Mouse (Mus musculus) MEL (cell line): ENCODE data around the gene Chst14. TPM values are rescaled to one million over a fixed set of nuclear protein-coding genes. Genes with fewer than 3 reads are reported as not detected.

Experiments
- DNase-seq: peaks from one replicate; pipeline ENCODE4 v3.0.0; 2011; ENCODE audit warnings: low read depth, low spot score
- H3K27ac ChIP-seq: 2 replicates; pipeline ENCODE4 v1.5.1; 2012; ENCODE audit warnings: low read depth, mild to moderate bottlenecking, control low read depth, low read length, moderate library complexity; ENCODE audit not compliant: control insufficient read depth
- H3K27me3 ChIP-seq, 2 experiments: fragments of 150-350 bp in 1 of 2; sonication (generic) in 1 of 2; 2 replicates each; pipeline ENCODE4 v1.6.1; 2012; ENCODE audit warnings: low read length in 2 of 2, mild to moderate bottlenecking in 2 of 2, improper control_type of control experiment in 1 of 2, moderate library complexity in 1 of 2; ENCODE audit not compliant: insufficient read depth in 2 of 2, control insufficient read depth in 1 of 2
- H3K36me3 ChIP-seq, 2 experiments: 2 replicates each; pipeline ENCODE4 v1.6.1; 2012 to 2014; ENCODE audit warnings: low read length in 2 of 2, improper control_type of control experiment in 1 of 2, inconsistent platforms in 1 of 2, mild to moderate bottlenecking in 1 of 2; ENCODE audit not compliant: insufficient read depth in 2 of 2, control insufficient read depth in 1 of 2
- H3K4me1 ChIP-seq, 2 experiments: fragments of 150-350 bp in 1 of 2; sonication (generic) in 1 of 2; 2 replicates each; pipeline ENCODE4 v1.6.1; 2012; ENCODE audit warnings: low read length in 2 of 2, improper control_type of control experiment in 1 of 2, mild to moderate bottlenecking in 1 of 2; ENCODE audit not compliant: insufficient read depth in 2 of 2, control insufficient read depth in 1 of 2
- H3K4me3 ChIP-seq, 2 experiments: fragments of 150-350 bp in 1 of 2; sonication (generic) in 1 of 2; 2 replicates each; pipeline ENCODE4 v1.5.1; 2012; ENCODE audit warnings: low read depth in 2 of 2, low read length in 2 of 2, mild to moderate bottlenecking in 2 of 2, moderate library complexity in 2 of 2, control low read depth in 1 of 2, improper control_type of control experiment in 1 of 2; ENCODE audit not compliant: control insufficient read depth in 1 of 2, insufficient read depth in 1 of 2
- H3K79me2 ChIP-seq: 2 replicates; pipeline ENCODE4 v1.6.1; 2012; ENCODE audit warnings: mild to moderate bottlenecking, low read length, moderate library complexity; ENCODE audit not compliant: control insufficient read depth, poor library complexity, insufficient read depth
- H3K9ac ChIP-seq: 2 replicates; pipeline ENCODE4 v1.6.1; 2012; ENCODE audit warnings: low read depth, mild to moderate bottlenecking, control low read depth, low read length, moderate library complexity; ENCODE audit not compliant: control insufficient read depth, poor library complexity, severe bottlenecking
- H3K9me3 ChIP-seq: fragments of 150-350 bp; sonication (generic); replicated peaks from 2 replicates; pipeline ENCODE4 v1.6.1; 2012; ENCODE audit warnings: mild to moderate bottlenecking, low read length, improper control_type of control experiment, moderate library complexity; ENCODE audit not compliant: insufficient read depth
- CHD1 ChIP-seq: IDR thresholded peaks from 2 replicates; pipeline ENCODE4 v1.6.1; 2012; ENCODE audit warnings: low read depth, mild to moderate bottlenecking, inconsistent platforms, low read length, improper control_type of control experiment
- CHD2 ChIP-seq: IDR thresholded peaks from 2 replicates; pipeline ENCODE4 v1.6.1; 2011; ENCODE audit warnings: low read length, improper control_type of control experiment
- E2F4 ChIP-seq: IDR thresholded peaks from 2 replicates; pipeline ENCODE4 v1.6.1; 2011; ENCODE audit warnings: low read depth, low read length, improper control_type of control experiment, borderline replicate concordance
- EP300 ChIP-seq, 2 experiments: IDR thresholded peaks; 2 replicates each; pipeline ENCODE4 v1.6.1; 2011; ENCODE audit warnings: improper control_type of control experiment in 2 of 2, low read length in 2 of 2, low read depth in 1 of 2, mild to moderate bottlenecking in 1 of 2
- GATA1 ChIP-seq: IDR thresholded peaks from 2 replicates; pipeline ENCODE4 v1.6.1; 2011; ENCODE audit warnings: low read depth, low read length, improper control_type of control experiment
- HCFC1 ChIP-seq: IDR thresholded peaks from 2 replicates; pipeline ENCODE4 v1.6.1; 2012; ENCODE audit warnings: low read depth, mild to moderate bottlenecking, inconsistent platforms, low read length, improper control_type of control experiment, moderate library complexity
- KAT2A ChIP-seq: conservative IDR thresholded peaks from 2 replicates; pipeline ENCODE4 v1.6.1; 2012; ENCODE audit warnings: low read depth, low read length, improper control_type of control experiment, inconsistent platforms
- MAFK ChIP-seq: IDR thresholded peaks from 2 replicates; pipeline ENCODE4 v1.6.1; 2011; ENCODE audit warnings: low read depth, mild to moderate bottlenecking, low read length, improper control_type of control experiment, borderline replicate concordance
- MAX ChIP-seq: IDR thresholded peaks from 2 replicates; pipeline ENCODE4 v1.6.1; 2011; ENCODE audit warnings: low read length, improper control_type of control experiment
- MEF2A ChIP-seq: IDR thresholded peaks from 2 replicates; pipeline ENCODE4 v1.6.1; 2014; ENCODE audit warnings: low read depth, mild to moderate bottlenecking, inconsistent platforms, low read length, improper control_type of control experiment; ENCODE audit not compliant: poor library complexity, insufficient replicate concordance, severe bottlenecking; ENCODE audit errors: extremely low read depth
- MXI1 ChIP-seq: IDR thresholded peaks from 2 replicates; pipeline ENCODE4 v1.6.1; 2011; ENCODE audit warnings: mild to moderate bottlenecking, low read depth, low read length, improper control_type of control experiment
- MYB ChIP-seq: IDR thresholded peaks from 2 replicates; pipeline ENCODE4 v1.6.1; 2011; ENCODE audit warnings: mild to moderate bottlenecking, low read depth, low read length, improper control_type of control experiment
- MYC ChIP-seq: IDR thresholded peaks from 2 replicates; pipeline ENCODE4 v1.6.1; 2011; ENCODE audit warnings: low read depth, mild to moderate bottlenecking, low read length, improper control_type of control experiment, moderate library complexity
- NELFE ChIP-seq: IDR thresholded peaks from 2 replicates; pipeline ENCODE4 v1.6.1; 2011; ENCODE audit warnings: low read depth, low read length, improper control_type of control experiment
- POLR2A ChIP-seq, 2 experiments: IDR thresholded peaks; 2 replicates each; pipeline ENCODE4 v1.6.1; 2011 to 2012; ENCODE audit warnings: low read length in 2 of 2, mild to moderate bottlenecking in 2 of 2, control low read depth in 1 of 2, improper control_type of control experiment in 1 of 2, low read depth in 1 of 2, moderate library complexity in 1 of 2; ENCODE audit not compliant: control insufficient read depth in 1 of 2, insufficient read depth in 1 of 2, poor library complexity in 1 of 2
- RCOR1 ChIP-seq: IDR thresholded peaks from 2 replicates; pipeline ENCODE4 v1.6.1; 2012; ENCODE audit warnings: low read depth, mild to moderate bottlenecking, inconsistent platforms, low read length, improper control_type of control experiment
- SMC3 ChIP-seq: IDR thresholded peaks from 2 replicates; pipeline ENCODE4 v1.6.1; 2011; ENCODE audit warnings: low read depth, low read length, improper control_type of control experiment
- TAL1 ChIP-seq: IDR thresholded peaks from 2 replicates; pipeline ENCODE4 v1.6.1; 2012; ENCODE audit warnings: mild to moderate bottlenecking, inconsistent platforms, low read length, moderate library complexity, mixed read lengths
- TBP ChIP-seq: IDR thresholded peaks from 2 replicates; pipeline ENCODE4 v1.8.0; 2011; ENCODE audit warnings: low read depth, low read length, improper control_type of control experiment
- USF1 ChIP-seq: IDR thresholded peaks from 2 replicates; pipeline ENCODE4 v1.6.1; 2014; ENCODE audit warnings: low read depth, mild to moderate bottlenecking, inconsistent platforms, low read length, improper control_type of control experiment, moderate library complexity
- ZKSCAN1 ChIP-seq: IDR thresholded peaks from 2 replicates; pipeline ENCODE4 v1.6.1; 2012; ENCODE audit warnings: low read depth, mild to moderate bottlenecking, inconsistent platforms, low read length, improper control_type of control experiment, moderate library complexity
- ZNF384 ChIP-seq: IDR thresholded peaks from 2 replicates; pipeline ENCODE4 v1.6.1; 2012; ENCODE audit warnings: low read depth, mild to moderate bottlenecking, inconsistent platforms, low read length, improper control_type of control experiment
- polyA plus RNA-seq, 2 experiments: library from polyadenylated mRNA; stranded (reverse) in 1 of 2; unstranded in 1 of 2; fragments of >175 nt in 1 of 2; fragments of >200 nt in 1 of 2; gene quantifications; 2 replicates each; pipeline versions ENCODE4 v1.2.1 to v1.2.4; 2012; ENCODE audit warnings: low replicate concordance in 2 of 2, low read depth in 1 of 2; ENCODE audit not compliant: insufficient read length in 2 of 2, insufficient read depth in 1 of 2, missing spikeins in 1 of 2
- total RNA-seq: library from RNA; depleted of rRNA; stranded (reverse); fragments of 300-350 nt; gene quantifications from 2 replicates; pipeline ENCODE4 v1.2.3, GENCODE M21; 2012

Gene Chst14
- total and polyA plus RNA-seq, 3 experiments = 2.2 to 5.0 TPM; not detected in 1

DNA sequence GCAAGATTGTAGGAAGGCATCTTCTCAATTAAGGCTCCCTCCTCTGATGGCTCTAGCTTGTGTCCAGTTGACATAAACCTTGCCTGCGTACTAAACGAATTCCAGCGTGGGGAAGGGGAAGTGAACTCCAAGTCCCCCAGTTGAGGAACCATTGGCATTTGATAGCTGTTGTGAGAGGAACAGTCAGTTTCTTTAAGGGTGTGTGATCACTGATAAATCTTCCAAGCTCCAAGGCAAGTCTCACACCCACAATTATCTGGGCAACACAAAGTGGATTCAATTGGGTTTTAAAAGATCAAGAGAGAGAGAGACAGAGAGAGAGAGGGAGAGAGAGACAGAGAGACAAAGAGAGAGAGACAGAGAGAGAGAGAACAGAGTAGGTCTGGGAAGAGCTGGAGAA, 23.4 kb downstream of the Chst14 start (continued):
- no peak for TF ChIP-seq SMC3

DNA sequence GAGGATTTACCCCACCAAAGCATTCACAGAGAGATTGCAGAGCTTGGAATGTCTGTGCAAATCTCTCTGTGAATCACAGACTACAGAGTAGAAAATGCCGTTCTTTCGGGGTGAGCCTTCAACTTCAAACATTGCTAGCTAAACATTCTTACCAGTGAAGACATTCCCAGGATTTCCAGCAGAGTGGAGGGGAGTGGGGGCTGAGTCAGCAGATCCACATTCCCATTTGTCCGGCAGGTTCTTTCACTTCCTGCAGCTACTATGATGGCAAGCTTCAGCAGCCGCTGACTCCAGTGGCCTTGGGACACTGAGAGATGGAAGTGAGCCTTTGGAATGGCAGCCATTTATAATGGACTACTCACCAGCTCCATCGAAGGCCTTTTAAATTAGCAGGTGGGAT, 30.2 kb downstream of the Chst14 start:
- Histone ChIP-seq H3K4me1 (peaks cover 15 to 23% of the 10 kb centered on the region in 2 experiments), H3K9me3 (no peaks in the 10 kb centered on the region), H3K4me3 (no peak overlapping the region), H3K79me2 (no peaks in the 10 kb centered on the region), H3K27me3 (no peaks in the 10 kb centered on the region), H3K9ac (no peak overlapping the region), H3K36me3 (peaks cover 0 to 24% of the 10 kb centered on the region in 2 experiments; a peak in 2 of 4 replicates), H3K27ac (no peak overlapping the region)
- no peak for TF ChIP-seq TAL1
- no peak for TF ChIP-seq MYC
- TF ChIP-seq SMC3 = no peak
- no peak for TF ChIP-seq CHD1
- no peak for TF ChIP-seq ZNF384
- TF ChIP-seq USF1 = no peak
- TF ChIP-seq ZKSCAN1 = no peak
- no peak for TF ChIP-seq E2F4
- TF ChIP-seq NELFE = no peak
- TF ChIP-seq HCFC1 = no peak
- TF ChIP-seq RCOR1 = no peak
- TF ChIP-seq MYB = no peak
- DNase-seq = no peak

DNA sequence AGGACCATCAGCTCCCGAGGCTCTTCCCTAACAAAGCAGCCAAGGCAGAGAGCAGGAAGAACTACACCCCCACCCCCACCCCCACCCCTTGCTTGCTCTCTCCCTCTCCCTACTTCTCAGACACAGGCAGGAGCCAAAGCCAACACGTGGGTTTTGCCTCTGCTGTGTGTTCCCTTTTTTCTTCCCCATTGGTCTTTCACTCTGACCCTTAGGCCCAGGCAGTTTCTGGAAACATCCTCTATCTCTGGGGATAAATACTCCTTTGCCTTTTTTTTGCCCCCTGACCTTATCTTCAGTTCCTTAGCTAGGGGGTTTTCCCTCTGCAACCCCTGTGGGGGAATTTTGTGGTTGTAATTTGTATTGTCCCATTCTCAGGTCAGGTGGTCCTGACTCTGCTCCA, 33.3 kb downstream of the Chst14 start:
- DNase-seq = peak; percentile 54
- Histone ChIP-seq H3K9ac (no peak overlapping the region; the same call in 1 of the 2 replicates), H3K4me3 (no peak overlapping the region), H3K79me2 (no peaks in the 10 kb centered on the region), H3K4me1 (peaks cover 21 to 48% of the 10 kb centered on the region in 2 experiments), H3K27me3 (no peaks in the 10 kb centered on the region), H3K9me3 (no peaks in the 10 kb centered on the region), H3K36me3 (peaks cover 0 to 34% of the 10 kb centered on the region in 2 experiments; a peak in 2 of 4 replicates), H3K27ac (peak overlapping the region; percentile 82)
- TF ChIP-seq USF1 = peak; percentile 63; the same call in 1 of the 2 replicates
- no peak for TF ChIP-seq KAT2A
- TF ChIP-seq MAX = peak; percentile 73
- TF ChIP-seq MYC = peak; percentile 73
- no peak for TF ChIP-seq CHD2
- TF ChIP-seq MXI1 = peak; percentile 70
- no peak for TF ChIP-seq MAFK
- no peak for TF ChIP-seq TBP
- TF ChIP-seq GATA1 = no peak
- TF ChIP-seq ZKSCAN1 = no peak
- TF ChIP-seq POLR2A (IDR thresholded peaks at IDR 0.05; ENCODE audit: control insufficient read depth in 1 of 2, insufficient read depth in 1 of 2, low read depth in 1 of 2, low read length in 2 of 2, poor library complexity in 1 of 2) = no peak
- TF ChIP-seq EP300 (IDR thresholded peaks at IDR 0.05; ENCODE audit: low read depth in 1 of 2, low read length in 2 of 2) = 0 out of 4 replicates have a peak, but pooled peaks of 1 of the 2 experiments have one; percentile 5
- TF ChIP-seq MEF2A = no peak
- TF ChIP-seq MYB = no peak
